In genomic region chrX:103616162-103616535, GRCm38 (mm10) we compare ENCODE assay signal across 9 mouse cellular contexts. TPM values are rescaled to one million over a fixed set of nuclear protein-coding genes. Genes with fewer than 3 reads are reported as not detected.
DNase-seq lines count a peak whose midpoint lies in the region; ATAC-seq and TF ChIP-seq lines count a peak whose summit lies in the region.
"Had no signal": no experiment of that assay in that cellular context is flagged by ENCODE, and none has a peak within 500 bp of the region (broad histone marks: within the 10 kb centered on the region; RNA-seq: fewer than 3 reads in every experiment).

No protein-coding gene starts in this region.

- no peaks in the 10 kb centered on the region for H3K27me3 ChIP-seq in intestine, embryonic 14.5 days (replicated peaks; ENCODE audit: control insufficient read depth, insufficient read depth, low read length)
- no peaks in the 10 kb centered on the region for H3K27me3 ChIP-seq in liver, embryonic 12.5 days (replicated peaks)
- no peaks in the 10 kb centered on the region for H3K27me3 ChIP-seq in midbrain, postnatal 0 days (ENCODE audit: insufficient read depth, low read length)
- no peaks in the 10 kb centered on the region for H3K27me3 ChIP-seq in stomach, embryonic 15.5 days (replicated peaks)

- H3K9me3 ChIP-seq in intestine, embryonic 14.5 days (ENCODE audit: control insufficient read depth, low read length): no peaks in the 10 kb centered on the region
- no peaks in the 10 kb centered on the region for H3K9me3 ChIP-seq in liver, embryonic 12.5 days (replicated peaks)
- H3K9me3 ChIP-seq in midbrain, postnatal 0 days (ENCODE audit: low read length): no peaks in the 10 kb centered on the region
- no peaks in the 10 kb centered on the region for H3K9me3 ChIP-seq in stomach, embryonic 15.5 days

- WGBS in intestine, embryonic 14.5 days: 29% methylated on average over 19 of the region's 19 CpGs
- 15% methylated on average over 19 of the region's 19 CpGs for WGBS in liver, embryonic 12.5 days (ENCODE audit: insufficient replicate concordance)
- WGBS in midbrain, postnatal 0 days: 34% methylated on average over 19 of the region's 19 CpGs
- 26% methylated on average over 19 of the region's 19 CpGs for WGBS in stomach, embryonic 15.5 days

- DNase-seq in ovary, postnatal 36 days (ENCODE audit: low spot score): peak; percentile 32
- DNase-seq in ovary, adult 18-20 months (ENCODE audit: low spot score): no peak
- peak; percentile 51 for DNase-seq in cerebellum, adult 8-10 months
- peak; percentile 63 for DNase-seq in forelimb bud, embryonic 11.5 days (ENCODE audit: low read depth, low spot score)
- DNase-seq in intestine, embryonic 14.5 days (ENCODE audit: low spot score): peak; percentile 76
- peak; percentile 48 for DNase-seq in midbrain, postnatal 0 days (ENCODE audit: low spot score)

- H3K27ac ChIP-seq in intestine, embryonic 14.5 days (ENCODE audit: low read depth): peak overlapping the region; percentile 93
- peak overlapping the region; percentile 88 for H3K27ac ChIP-seq in liver, embryonic 12.5 days
- H3K27ac ChIP-seq in midbrain, postnatal 0 days (ENCODE audit: low read depth, low read length): peak overlapping the region; percentile 69
- peak overlapping the region; percentile 97 for H3K27ac ChIP-seq in stomach, embryonic 15.5 days

- no peak for TF ChIP-seq CTCF in midbrain, postnatal 0 days (IDR thresholded peaks at IDR 0.05)

- peak overlapping the region; percentile 69 for H3K9ac ChIP-seq in intestine, embryonic 14.5 days (ENCODE audit: low read length)
- peak overlapping the region; percentile 74 for H3K9ac ChIP-seq in liver, embryonic 12.5 days
- peak overlapping the region; percentile 54; the same call in 1 of the 2 replicates for H3K9ac ChIP-seq in midbrain, postnatal 0 days (replicated peaks; ENCODE audit: low read length, poor library complexity, severe bottlenecking)
- H3K9ac ChIP-seq in stomach, embryonic 15.5 days: peak overlapping the region; percentile 22; the same call in 1 of the 2 replicates

- peak overlapping the region; percentile 52 for H3K4me3 ChIP-seq in intestine, embryonic 14.5 days (ENCODE audit: low read depth, low read length)
- H3K4me3 ChIP-seq in liver, embryonic 12.5 days: peak overlapping the region; percentile 67
- H3K4me3 ChIP-seq in midbrain, postnatal 0 days (ENCODE audit: low read depth, low read length): peak overlapping the region; percentile 43
- H3K4me3 ChIP-seq in stomach, embryonic 15.5 days (replicated peaks): peak overlapping the region; percentile 45

- ATAC-seq in intestine, embryonic 14.5 days (replicated peaks; ENCODE audit: low FRiP score, low TSS enrichment, low read depth): 0 out of 2 replicates have a peak, but pooled peaks have one; percentile 20
- peak; percentile 61 for ATAC-seq in liver, embryonic 12.5 days
- peak; percentile 20; the same call in 1 of the 2 replicates for ATAC-seq in midbrain, postnatal 0 days (ENCODE audit: low FRiP score)
- ATAC-seq in stomach, embryonic 15.5 days (ENCODE audit: insufficient read depth, low FRiP score, low read depth): no peak

- H3K36me3 ChIP-seq in intestine, embryonic 14.5 days (ENCODE audit: control insufficient read depth, insufficient read depth, low read length): peaks cover 13% of the 10 kb centered on the region; the same call in 1 of the 2 replicates
- peaks cover 31% of the 10 kb centered on the region for H3K36me3 ChIP-seq in liver, embryonic 12.5 days
- peaks cover 3% of the 10 kb centered on the region; the same call in 1 of the 2 replicates for H3K36me3 ChIP-seq in midbrain, postnatal 0 days (ENCODE audit: insufficient read depth, low read length)
- no peaks in the 10 kb centered on the region for H3K36me3 ChIP-seq in stomach, embryonic 15.5 days

- no peaks in the 10 kb centered on the region; the same call in 1 of the 2 replicates for H3K4me1 ChIP-seq in intestine, embryonic 14.5 days (replicated peaks; ENCODE audit: control insufficient read depth, insufficient read depth, low read length)
- peaks cover 21% of the 10 kb centered on the region for H3K4me1 ChIP-seq in liver, embryonic 12.5 days
- H3K4me1 ChIP-seq in midbrain, postnatal 0 days (ENCODE audit: insufficient read depth, low read length): no peaks in the 10 kb centered on the region
- no peaks in the 10 kb centered on the region for H3K4me1 ChIP-seq in stomach, embryonic 15.5 days

- peak overlapping the region; percentile 67 for H3K4me2 ChIP-seq in intestine, embryonic 14.5 days (ENCODE audit: low read length)
- H3K4me2 ChIP-seq in liver, embryonic 12.5 days: peak overlapping the region; percentile 69
- peak overlapping the region; percentile 46 for H3K4me2 ChIP-seq in midbrain, postnatal 0 days (ENCODE audit: low read depth, low read length, poor library complexity, severe bottlenecking)
- H3K4me2 ChIP-seq in stomach, embryonic 15.5 days: peak overlapping the region; percentile 56

RNA-seq across cellular contexts. Expression of gene Zcchc13, which starts 14.2 kb away (rescaled TPM):
- not detected in 2 replicates for polyA plus RNA-seq in intestine, embryonic 14.5 days (2014; fragmentation: Nextera tagmentation; extraction: Ambion mirVana)
- not detected in 2 replicates for polyA plus RNA-seq in liver, embryonic 12.5 days (2016; fragmentation: Nextera tagmentation; extraction: Ambion mirVana)
- not detected in 2 replicates for total RNA-seq in midbrain, postnatal 0 days (2014; rRNA removed)
- polyA plus RNA-seq in midbrain, postnatal 0 days (2015; fragmentation: Nextera tagmentation; extraction: Ambion mirVana): not detected in 2 replicates
- not detected in 2 replicates for polyA plus RNA-seq in stomach, embryonic 15.5 days (2015; fragmentation: Nextera tagmentation; extraction: Ambion mirVana)
- total RNA-seq: neutrophil, adult 5-6 weeks had no signal

Comparison
In these comparisons a context has a peak if more than half of its experiments do, and no peak if none do; other contexts are left out.
1. H3K9ac ChIP-seq: peak in every context shown above with its lines; median percentile 74 in liver, embryonic 12.5 days; 69 in intestine, embryonic 14.5 days; 54 in midbrain, postnatal 0 days; 22 in stomach, embryonic 15.5 days.